Mouse (Mus musculus) gastrocnemius, postnatal 4 days (tissue): Measurements from ENCODE around the gene Usp17le. TPM values are rescaled to one million over a fixed set of nuclear protein-coding genes. Genes with fewer than 3 reads are reported as not detected.
"Not testable (repeated sequence)": the region's sequence is repeated elsewhere in the genome, so short reads cannot be mapped to it uniquely, and the experiment has no call there.

Experiments
- DNase-seq, 2 experiments: peaks; one replicate each; pipeline ENCODE4 v3.0.0; 2021 to 2022; ENCODE audit warnings: low spot score in 2 of 2, mixed read lengths in 2 of 2
- long read RNA-seq, 2 experiments: library from polyadenylated mRNA; stranded (forward); transcript quantifications; one replicate each; pipeline ENCODE4 v2.0.0; 2021
- total RNA-seq, 2 experiments: library from RNA; stranded (reverse); gene quantifications; 2 replicates each; pipeline ENCODE4 v1.2.3; 2021

Usp17le gene
- total RNA-seq: not detected
- long read RNA-seq, experiment 1: 0 reads
- long read RNA-seq, experiment 2: 0 reads

DNA sequence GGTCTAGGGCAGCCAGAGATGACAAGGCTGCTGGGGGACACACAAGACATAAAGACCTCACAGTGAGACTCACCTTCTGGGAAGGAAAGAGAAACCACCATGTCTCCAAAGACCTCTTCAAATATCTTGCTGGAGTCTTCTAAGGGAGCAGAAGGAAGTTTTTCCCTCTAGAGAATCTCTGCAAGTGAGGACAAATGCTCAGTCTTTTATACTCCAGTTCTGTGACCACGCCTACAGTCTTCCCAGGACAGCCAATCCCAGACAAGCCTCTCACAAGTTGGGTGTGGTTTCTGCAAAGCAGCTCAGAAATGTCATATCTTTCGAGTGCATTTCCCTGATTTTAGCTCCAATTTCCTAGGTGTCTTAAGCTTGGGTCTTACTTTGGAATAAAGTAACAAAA is at the start of gene Usp17le:
Gene Usp17le, minus strand, starts transcription at position 101 of the 400 bp plus-strand sequence.
- DNase-seq: not testable (repeated sequence)

DNA sequence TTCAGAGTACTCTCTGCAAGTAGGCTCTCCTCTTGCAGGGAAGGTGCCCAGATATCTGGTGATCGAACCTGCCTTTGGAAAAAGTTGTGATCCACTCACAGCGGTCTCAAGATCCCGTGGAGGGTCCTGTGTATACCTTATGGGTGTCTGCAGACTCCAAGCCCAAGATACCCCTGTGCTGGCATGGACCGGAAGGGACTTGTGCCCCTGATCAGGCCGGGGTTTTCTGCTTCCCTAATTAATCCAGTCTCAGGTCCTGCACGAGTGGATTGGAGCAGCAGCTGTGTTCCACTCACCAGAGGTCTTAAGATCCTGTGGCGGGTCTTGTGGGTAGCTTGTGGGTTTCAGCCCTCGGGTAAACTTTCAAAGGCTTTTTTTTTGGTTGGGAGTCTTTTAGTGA is 33.1 kb upstream of the Usp17le start:
- DNase-seq: not testable (repeated sequence)

DNA sequence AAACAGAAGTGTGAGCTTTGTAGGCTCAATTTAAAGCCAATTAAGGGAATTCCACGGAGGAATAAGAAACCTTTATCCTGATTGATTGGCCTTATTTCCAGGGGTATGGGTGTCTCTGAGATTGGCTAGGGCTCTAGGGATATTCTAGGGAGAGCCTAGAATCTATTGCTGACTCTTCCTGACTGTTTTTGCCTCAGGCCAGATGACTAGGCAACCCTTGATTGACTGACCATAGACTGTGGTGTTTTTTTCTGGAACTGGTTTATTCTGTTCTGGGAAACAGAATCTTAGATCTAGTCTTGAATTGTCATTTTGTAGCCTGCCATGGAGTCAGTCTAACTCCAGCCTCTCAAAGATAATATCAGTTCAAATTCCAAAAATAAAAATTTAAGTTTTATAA is 13.5 kb upstream of the Usp17le start:
- DNase-seq: no peak

Other genes with a start within 250 kb of the Usp17le start
- gene Olfr651, start 227.3 kb downstream of the Usp17le start, total RNA-seq: not detected
- gene Olfr652, start 216.6 kb downstream of the Usp17le start, total RNA-seq: not detected
- gene Olfr653, start 200.2 kb downstream of the Usp17le start, total RNA-seq: not detected
- not detected for gene Olfr654, start 190.4 kb downstream of the Usp17le start, total RNA-seq
- not detected for gene Olfr655, start 175.7 kb downstream of the Usp17le start, total RNA-seq
- gene Olfr656, start 163.5 kb downstream of the Usp17le start, total RNA-seq: not detected
- not detected for gene Olfr657, start 152.7 kb downstream of the Usp17le start, total RNA-seq
- gene Olfr658, start 130.2 kb downstream of the Usp17le start, total RNA-seq: not detected
- not detected for gene Olfr659, start 110.7 kb downstream of the Usp17le start, total RNA-seq
- not detected for gene Olfr661, start 91.0 kb downstream of the Usp17le start, total RNA-seq
- gene Usp17lb, start 65.1 kb upstream of the Usp17le start, total RNA-seq: not detected
- not detected for gene Usp17la, start 79.5 kb upstream of the Usp17le start, total RNA-seq
- not detected for gene Olfr665, start 100.6 kb upstream of the Usp17le start, total RNA-seq
- gene Olfr666, start 118.5 kb upstream of the Usp17le start, total RNA-seq: not detected
- not detected for gene Olfr667, start 144.0 kb upstream of the Usp17le start, total RNA-seq
- gene Olfr668, start 150.6 kb upstream of the Usp17le start, total RNA-seq: not detected
- not detected for gene Olfr669, start 156.8 kb upstream of the Usp17le start, total RNA-seq
- gene Olfr670, start 185.2 kb upstream of the Usp17le start, total RNA-seq: not detected
- gene Olfr671, start 201.7 kb upstream of the Usp17le start, total RNA-seq: not detected
- not detected for gene Olfr672, start 224.6 kb upstream of the Usp17le start, total RNA-seq